Mouse (Mus musculus): ENCODE data around the gene Hemk1.

The Hemk1 gene

DNA sequence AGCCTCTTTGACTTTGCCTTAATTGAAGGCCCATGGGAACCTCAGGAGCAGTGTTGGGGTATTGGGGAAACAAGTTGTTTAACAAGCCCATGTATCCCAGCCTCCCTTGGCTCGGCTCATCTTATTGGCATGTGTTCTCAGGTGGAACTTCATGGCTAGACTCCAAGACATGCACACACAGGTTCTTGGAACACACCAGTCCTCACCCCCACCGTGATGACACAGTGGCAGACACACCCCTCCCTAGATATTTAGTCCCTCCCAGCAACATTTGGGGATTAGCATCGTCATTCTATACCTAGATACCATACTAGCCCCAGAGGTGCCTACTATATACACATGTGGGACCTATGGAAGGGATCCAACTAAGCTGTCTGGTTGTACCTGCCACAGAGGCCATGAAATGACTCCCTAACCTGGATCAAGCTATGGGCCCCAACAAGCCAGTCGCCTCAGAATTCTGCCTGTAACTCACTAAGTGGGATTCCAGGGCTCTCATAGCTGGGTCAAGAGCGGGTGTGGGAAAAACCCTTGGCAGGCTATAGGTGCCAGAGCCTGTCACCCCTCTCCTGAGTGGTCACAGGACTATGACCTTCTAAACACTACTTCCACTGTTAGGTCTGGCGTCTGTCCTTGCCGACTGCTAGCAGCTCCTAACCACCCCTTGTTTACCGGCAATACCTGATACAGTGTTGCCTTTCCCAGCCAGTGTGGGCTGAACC, 39.9 kb downstream of the Hemk1 start:
- no peak for ATAC-seq (ENCODE audit: insufficient number of reproducible peaks, low FRiP score, low TSS enrichment)

DNA sequence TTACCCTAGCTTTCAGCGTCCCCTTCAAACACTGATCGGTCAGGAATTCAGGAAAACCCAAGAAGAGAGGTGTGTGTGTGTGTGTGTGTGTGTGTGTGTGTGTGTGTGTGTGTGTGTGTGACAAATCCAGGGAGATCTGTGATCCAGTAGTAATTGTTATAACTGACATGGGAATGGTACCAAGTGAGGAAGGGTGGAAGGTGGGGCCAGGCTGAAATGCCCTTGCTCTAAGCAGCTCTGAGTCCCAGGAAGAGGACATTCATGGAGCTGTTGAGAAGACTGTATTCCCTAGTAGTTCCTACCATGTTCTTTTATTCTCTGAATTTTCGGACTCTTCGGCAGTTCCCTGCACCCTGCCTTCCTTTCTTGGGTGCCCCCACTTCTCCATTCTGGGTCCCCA, 40.5 kb downstream of the Hemk1 start:
- ATAC-seq (ENCODE audit: insufficient number of reproducible peaks, low FRiP score, low TSS enrichment) = no peak

DNA sequence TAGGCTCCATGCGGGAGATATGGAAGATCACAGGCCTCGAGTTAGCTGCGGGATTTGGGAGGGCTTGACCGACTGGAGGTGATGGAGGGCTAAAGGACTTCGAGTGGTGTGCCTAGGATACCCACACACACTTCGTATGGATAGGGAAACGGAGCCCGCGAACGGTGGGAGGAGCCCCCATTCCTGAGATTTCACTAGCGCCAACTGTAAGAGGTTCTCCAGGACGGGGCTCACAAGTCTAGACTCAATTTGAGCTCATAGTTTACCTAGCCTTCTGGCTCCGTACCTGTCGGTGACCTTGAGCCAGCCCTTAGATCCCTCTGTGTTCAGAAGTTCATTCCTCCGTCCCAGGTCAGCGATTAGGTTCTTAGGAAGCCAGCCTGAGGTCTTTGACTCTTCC, 41.1 kb downstream of the Hemk1 start:
- ATAC-seq (ENCODE audit: insufficient number of reproducible peaks, low FRiP score, low TSS enrichment) = no peak

DNA sequence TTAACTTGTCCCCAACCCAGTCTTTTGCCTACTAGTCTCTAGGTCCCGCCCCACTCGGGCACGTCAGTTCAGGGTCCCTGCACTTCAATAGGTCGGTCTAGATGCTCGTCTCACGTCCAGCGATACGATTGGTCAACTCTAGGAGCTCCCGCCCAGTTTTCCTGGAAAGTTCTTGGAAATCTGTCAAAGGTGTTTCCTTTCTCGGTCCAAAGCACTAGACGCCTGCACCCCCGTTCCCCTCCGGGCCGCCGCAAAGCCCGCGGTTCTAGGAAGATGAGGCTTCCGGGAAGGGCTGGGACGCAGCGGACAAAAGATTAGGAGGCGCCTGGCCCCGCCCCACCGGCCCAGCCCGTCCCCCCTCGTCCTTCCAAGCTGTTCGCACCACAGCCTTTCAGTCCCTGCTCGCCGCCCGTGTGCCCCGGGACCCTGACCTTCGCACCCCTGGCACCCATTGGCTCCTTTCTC, 41.6 kb downstream of the Hemk1 start:
- peak; percentile 96 for ATAC-seq (ENCODE audit: insufficient number of reproducible peaks, low FRiP score, low TSS enrichment)

DNA sequence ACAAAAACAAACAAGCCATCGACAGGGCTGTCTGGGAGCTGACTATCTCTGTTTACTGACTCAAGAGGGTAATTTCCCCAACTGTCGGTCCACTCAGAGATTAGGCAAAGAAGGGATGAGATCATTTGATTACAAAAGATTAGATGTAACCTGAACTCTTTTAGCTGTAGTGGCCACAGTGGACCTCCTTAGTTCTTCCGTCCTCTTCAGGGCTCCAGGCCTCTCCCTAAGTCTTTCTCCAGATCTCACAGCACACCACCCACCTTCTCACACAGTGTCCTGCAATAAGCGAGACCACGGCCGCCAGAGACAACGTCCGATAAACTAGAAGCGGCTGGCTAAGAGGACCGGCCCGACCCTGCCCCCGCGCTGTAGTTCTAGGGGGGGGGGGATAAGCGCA, 42.1 kb downstream of the Hemk1 start:
- ATAC-seq (ENCODE audit: insufficient number of reproducible peaks, low FRiP score, low TSS enrichment) = no peak

DNA sequence AAGGTAGTCTGAATTCAATTTTAAA, 42.3 kb downstream of the Hemk1 start, which contains the start of gene Cish:
TSS of gene Cish (plus strand) at position 11 of the 25 bp plus-strand sequence.
- no peak for ATAC-seq (ENCODE audit: insufficient number of reproducible peaks, low FRiP score, low TSS enrichment)

DNA sequence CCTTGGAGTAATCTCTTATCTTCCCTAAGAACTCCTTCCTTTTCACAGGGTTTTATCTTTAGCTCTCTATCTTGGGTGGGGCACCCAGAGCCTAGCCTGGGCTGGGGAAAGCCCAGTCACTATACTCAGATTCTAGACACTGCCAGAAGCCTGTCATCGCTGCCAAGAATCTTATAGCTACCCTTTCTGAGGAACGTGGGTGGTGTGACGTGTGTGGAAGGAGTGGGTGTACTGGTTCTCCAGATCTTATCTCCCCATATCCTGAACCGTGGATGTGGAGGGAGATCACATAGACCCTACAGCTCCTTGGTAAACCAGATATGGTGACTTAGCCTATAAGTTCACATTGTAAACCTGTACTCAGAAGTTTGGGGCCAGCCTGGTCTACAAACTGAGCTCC, 42.5 kb downstream of the Hemk1 start:
- ATAC-seq (ENCODE audit: insufficient number of reproducible peaks, low FRiP score, low TSS enrichment) = no peak

DNA sequence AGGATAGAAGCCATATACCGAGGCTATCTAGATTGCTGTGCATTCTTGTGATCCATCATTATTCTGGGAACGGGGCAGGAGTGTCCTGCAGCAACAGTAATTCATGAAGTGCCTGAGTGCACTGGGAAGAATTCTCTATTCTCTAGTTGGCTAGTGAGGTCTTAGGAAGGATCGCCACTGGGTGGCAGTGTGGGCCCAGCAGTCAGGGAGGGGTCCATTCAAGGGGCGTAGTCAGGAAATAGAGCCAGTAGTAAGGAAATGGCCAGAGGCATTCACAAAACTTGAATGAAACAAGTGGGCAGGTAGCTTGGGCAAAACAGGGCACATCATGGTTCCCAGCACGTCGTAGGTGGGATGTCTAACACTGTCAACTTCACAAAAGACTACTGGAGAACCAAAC, 43.9 kb downstream of the Hemk1 start:
- no peak for ATAC-seq (ENCODE audit: insufficient number of reproducible peaks, low FRiP score, low TSS enrichment)

DNA sequence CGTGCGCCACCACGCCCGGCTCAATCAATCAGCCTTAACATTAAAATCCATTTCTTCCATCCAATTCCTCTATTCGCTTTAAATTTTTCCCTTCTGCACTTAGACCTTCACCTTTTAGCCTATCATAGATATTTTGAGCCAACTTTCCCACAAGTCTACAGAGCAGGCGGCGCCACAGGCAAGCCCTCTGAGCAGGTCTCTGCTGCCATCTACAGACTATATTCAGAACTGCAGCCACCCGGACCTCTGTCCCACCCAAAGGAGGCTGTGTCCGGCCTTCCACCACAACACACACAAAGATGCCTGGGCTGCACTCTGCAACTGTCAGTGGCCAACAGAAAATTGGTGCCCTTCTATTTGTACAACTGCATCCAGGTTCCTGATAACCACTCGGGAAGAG, 47.3 kb downstream of the Hemk1 start:
- ATAC-seq (ENCODE audit: insufficient number of reproducible peaks, low FRiP score, low TSS enrichment) = peak; percentile 50; the same call in 1 of the 2 replicates

GRCm38 (mm10) chr9:107289211-107290076, 48.7 kb downstream of the Hemk1 start, which contains the start of gene Mapkapk3:
Gene Mapkapk3, minus strand, starts transcription at chr9:107289877.
- ATAC-seq (ENCODE audit: insufficient number of reproducible peaks, low FRiP score, low TSS enrichment) = peak; percentile 43; the same call in 1 of the 2 replicates

DNA sequence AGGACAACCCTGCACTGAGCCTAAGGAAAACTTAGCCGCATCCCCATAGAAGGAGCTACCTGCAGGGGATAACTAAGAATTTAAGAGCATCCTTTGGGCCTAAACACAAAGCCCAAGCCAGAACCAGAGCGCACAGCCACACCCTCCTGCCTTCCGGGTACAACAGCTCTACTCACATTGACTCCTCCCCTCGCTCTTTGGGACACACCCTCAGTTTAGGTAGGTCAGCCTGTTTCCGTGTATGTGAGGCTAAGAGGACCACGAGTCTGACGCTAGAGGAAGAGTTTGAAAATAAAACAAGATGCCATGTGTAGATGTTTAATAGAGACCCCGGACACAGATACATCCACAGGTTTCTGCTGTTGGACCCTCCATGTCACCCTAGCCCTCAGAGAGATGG, 49.4 kb downstream of the Hemk1 start:
- ATAC-seq (ENCODE audit: insufficient number of reproducible peaks, low FRiP score, low TSS enrichment) = no peak

DNA sequence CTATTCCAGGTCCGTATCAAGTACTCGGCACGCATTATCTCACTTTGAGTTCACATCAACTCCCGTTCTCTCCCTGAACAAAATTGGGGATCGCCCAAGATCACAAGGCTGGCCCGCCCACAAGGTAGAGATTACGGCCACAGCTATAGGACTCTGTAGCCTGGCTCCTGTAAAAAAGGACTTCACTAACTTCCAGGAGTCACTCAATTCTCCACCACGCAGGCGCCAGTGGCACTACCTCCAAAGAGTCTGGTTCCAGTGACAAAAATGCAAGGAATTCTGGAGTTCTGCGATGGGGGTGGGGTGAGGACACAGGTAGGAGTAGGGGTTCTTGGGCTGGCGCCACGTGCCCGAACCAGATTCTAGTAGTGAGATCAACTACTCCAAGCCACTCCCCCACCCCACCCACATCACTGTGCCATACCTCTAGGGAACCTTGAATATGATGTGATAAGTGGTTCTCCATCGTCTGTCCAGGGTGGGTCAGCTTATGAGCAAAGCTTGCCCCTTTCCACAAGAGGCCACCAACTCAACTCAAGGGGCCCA, 50.0 kb downstream of the Hemk1 start:
- ATAC-seq (ENCODE audit: insufficient number of reproducible peaks, low FRiP score, low TSS enrichment) = no peak

DNA sequence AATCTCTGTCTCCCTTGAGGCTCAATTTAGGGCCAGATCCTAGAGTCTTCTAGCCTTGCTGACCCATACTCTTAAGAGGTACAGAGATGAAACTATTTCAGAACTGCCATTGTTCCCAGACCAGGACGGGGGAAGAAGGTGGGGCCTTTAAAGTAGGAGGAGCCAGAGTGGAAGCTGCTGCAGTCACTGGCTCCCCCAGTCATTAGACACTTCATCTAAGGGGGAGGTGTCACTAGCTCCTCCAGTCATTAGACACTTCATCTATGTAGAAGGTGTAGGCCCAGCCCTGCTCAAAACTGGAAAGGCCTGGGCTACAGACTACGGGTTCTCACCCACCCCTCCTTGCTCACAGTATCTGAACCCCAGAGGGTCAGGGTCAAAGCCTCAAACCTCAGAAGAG, 50.9 kb downstream of the Hemk1 start:
- no peak for ATAC-seq (ENCODE audit: insufficient number of reproducible peaks, low FRiP score, low TSS enrichment)

- ATAC-seq (ENCODE audit: insufficient number of reproducible peaks, low FRiP score, low TSS enrichment) = no peak
Measured at GRCm38 (mm10) chr9:107285009-107285408, 53.1 kb downstream of the Hemk1 start.

GRCm38 (mm10) chr9:107282951-107283350, 55.2 kb downstream of the Hemk1 start:
- ATAC-seq (ENCODE audit: insufficient number of reproducible peaks, low FRiP score, low TSS enrichment) = no peak

DNA sequence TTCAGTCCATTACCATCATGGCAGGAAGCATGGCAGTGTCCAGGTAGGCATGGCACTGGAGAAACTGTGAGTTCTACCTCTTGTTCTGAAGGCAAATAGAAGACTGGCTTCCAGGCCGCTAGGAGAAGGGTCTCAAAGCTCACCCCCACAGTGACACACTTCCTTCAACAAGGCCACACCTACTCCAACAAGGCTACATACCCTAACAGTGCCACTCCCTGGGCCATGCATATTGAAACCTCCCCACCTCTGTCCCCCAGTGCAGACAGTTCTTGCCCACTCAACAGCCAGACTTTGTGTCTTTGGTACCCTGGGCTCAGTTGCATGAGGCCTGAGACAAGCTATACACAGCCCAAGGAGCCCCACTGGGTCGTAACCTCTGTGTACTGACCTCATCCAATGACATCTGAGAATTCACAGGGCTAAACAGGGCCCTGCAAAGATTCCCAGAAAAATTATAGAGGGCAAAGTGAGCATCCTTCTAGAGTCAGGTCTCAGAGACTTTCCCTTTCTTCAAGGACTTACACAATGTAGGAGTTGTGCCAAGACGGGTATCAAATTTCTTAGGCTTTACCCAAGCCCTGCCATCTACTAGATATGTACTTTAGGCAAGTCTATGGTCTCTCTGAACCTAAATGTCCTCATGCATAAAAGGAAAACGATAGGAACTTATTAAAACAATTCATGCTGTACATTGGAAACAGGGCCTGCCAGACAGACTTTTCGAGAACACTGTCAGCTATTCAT, 56.7 kb downstream of the Hemk1 start:
- no peak for ATAC-seq (ENCODE audit: insufficient number of reproducible peaks, low FRiP score, low TSS enrichment)

- ATAC-seq (ENCODE audit: insufficient number of reproducible peaks, low FRiP score, low TSS enrichment) = no peak
Measured at GRCm38 (mm10) chr9:107280322-107281027, 57.7 kb downstream of the Hemk1 start.

DNA sequence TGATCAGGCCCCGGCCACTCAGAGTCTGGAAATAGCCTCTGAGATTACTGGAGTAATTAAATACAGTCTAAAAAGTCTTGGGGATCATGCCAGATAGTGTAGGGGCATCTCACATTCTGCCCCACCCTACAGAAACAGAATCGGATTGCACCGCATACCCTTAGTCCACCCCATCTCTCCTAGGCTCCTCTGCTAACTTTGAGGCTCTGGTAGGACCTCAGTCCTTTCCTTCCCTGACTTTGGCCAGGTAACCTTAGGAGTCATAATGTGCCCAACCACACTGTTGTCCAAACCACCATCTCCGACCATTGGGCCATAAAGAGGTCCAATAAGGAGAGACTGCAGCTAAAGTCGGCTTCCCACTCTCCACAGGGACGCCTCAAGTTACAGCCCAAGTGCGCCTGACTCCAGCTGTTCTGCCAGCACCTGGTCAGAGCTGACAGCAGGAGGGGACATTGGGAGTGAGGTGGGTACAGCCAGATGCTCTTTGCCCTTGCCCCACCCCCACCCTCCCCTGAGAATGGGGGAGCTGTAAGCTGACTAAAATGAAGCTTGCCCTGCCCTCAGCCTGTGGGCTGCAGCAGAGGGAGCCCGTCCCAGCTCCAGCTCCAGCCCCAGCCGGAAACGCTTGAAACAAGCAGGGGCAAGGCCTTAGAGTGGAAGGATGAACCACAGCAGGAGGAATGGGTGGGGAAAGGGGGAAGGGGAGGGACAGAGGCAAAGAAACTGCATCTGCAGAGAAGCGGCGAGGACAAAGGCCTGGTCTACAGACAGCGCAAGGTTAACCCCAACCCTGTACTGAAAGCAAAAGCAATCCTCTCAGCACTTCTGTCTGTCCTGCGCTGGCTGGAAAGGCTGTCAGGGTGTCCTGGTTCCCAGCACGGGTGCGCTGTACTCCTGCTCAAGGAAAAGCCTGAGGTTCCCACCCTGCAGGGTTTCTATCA, 58.5 kb downstream of the Hemk1 start:
- no peak for ATAC-seq (ENCODE audit: insufficient number of reproducible peaks, low FRiP score, low TSS enrichment)

GRCm38 (mm10) chr9:107278527-107279377, 59.4 kb downstream of the Hemk1 start:
- ATAC-seq (ENCODE audit: insufficient number of reproducible peaks, low FRiP score, low TSS enrichment) = peak; percentile 73

Measured in cerebellum, adult (tissue).